Mouse (Mus musculus): ENCODE data around the gene Gm20388.
A peak's percentile ranks its signal among the peaks of the same experiment; 100 is the strongest.

Gm20388 gene

DNA sequence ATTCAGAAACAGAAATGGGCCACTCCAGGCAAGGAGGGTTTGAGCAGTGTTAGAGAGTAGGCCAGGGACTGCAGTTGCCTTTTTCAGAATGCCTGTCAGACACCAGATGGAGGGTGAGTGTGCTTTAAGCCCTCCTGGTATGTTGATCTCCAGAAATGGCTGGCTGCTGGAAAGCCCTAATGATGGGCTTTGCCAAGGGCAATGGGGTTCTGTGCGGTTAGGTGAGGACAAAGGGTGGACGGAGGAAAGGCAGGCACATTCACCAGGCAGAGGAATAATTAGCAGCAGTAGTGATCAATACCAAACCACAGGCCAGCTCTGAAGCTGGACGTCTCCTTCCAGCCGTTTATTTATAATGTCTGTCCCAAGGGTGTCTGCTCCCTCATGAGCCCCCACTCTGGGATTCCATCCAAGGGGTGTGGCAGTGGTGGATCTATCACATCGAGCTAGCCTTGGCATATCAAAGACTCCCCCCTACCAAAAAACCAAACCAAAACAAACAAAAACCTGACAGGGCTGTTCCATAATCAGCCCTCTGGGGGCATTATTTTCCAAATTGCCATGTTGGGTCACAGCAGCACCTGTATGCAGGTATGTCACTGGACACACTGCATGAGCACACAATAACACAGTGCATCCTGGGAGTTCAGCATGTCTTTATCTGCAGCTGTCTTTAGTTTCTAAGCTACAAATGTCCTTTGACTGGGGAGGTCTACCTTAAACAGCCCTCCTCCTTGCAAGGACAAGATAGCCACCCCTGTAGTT is 4270.2 kb downstream of the Gm20388 start:
- no peak for DNase-seq (ENCODE audit: extremely low spot score, low spot score)

DNA sequence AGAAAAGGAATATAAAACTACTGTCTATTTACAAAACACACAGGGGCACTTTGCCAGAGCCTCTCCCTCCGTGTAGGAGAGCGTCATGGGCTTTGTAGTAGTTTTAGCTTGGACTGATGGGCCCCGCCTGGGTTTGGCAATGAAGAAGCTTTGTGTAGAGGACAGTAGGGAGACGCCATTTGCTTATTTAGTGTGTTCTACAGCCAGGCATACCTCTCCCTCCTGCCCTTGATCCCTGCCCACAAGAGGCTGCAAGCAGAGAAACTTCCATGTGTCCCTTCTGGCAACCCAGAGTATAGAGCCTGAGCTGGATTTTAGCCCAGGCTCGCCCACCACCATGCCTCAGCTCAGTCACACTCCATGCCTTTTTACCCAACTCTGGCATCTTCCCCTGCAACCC is 4271.1 kb downstream of the Gm20388 start:
- DNase-seq (ENCODE audit: extremely low spot score, low spot score): no peak

DNA sequence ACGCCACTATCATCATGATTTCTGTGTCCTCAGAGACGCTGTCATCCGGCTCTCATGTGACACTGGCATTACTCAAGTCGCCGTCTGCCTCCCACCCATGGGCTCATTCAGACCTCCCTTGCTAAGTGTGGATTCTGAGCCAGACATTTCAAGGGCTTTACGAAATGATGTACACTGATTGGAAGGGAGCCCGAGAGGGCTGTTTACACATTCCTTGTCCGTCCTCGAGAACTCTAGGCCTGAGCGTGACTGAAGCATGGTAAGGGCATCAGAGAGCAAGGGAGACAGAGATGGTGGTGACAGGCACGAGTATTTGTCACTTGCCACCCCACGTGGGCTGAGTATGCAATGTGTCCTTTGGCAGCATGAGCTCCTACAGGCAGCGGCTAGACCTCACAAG is 4271.6 kb downstream of the Gm20388 start:
- no peak for DNase-seq (ENCODE audit: extremely low spot score, low spot score)

DNA sequence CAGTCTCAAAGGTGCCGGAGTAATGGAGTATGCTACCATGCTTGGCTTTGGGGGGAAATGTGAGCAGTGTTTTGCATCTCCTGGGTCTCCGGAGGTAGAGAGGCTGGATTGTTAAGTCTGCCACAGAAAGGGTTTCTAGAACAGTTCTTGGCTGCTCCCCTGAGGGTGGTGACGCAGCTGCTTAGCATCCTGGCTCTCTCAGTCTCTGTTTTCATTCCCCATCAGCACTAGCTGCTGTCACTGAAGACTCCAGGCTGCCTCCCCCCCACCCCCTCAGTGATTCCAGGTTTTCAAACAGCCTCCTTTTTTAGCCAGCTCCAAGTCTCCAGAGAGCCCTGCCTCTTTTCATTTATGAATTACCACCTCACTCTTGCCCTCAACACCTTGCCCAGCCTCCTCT is 4273.4 kb downstream of the Gm20388 start:
- no peak for DNase-seq (ENCODE audit: extremely low spot score, low spot score)

DNA sequence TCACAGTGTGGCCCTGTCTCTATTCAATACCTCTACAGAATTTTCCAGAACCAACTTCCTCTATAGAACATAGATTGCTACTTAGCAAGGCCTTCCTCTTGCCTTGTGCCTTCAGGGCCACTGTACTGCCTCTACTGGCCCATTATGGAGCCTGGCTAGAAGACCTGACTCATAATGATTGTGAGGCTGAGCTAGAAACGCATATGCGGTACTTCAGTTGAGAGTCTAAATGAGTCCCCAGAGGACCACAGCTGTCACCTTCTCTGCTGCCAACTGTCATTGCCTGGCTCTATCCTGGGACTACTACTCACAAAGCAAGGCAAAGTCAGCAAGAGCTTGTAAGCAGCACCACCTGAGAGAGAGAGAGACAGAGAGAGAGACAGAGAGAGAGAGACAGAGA is 4273.9 kb downstream of the Gm20388 start:
- DNase-seq (ENCODE audit: extremely low spot score, low spot score): no peak

DNA sequence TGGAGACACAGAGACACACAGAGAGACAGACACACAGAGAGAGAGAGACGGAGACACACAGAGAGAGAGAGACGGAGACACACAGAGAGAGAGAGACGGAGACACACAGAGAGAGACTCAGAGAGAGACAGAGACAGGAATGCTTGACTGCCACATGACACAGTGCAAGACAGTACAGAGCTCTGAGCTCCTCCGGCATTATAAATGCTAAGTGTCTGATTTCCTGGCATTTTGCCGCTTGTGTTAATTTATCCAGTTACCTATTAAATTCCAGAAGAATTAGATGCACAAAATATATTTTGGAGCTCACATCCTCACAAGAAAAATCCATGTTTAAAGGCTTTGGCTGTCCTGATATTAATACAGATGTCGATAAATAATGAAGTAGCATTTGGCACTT is 4274.4 kb downstream of the Gm20388 start:
- no peak for DNase-seq (ENCODE audit: extremely low spot score, low spot score)

DNA sequence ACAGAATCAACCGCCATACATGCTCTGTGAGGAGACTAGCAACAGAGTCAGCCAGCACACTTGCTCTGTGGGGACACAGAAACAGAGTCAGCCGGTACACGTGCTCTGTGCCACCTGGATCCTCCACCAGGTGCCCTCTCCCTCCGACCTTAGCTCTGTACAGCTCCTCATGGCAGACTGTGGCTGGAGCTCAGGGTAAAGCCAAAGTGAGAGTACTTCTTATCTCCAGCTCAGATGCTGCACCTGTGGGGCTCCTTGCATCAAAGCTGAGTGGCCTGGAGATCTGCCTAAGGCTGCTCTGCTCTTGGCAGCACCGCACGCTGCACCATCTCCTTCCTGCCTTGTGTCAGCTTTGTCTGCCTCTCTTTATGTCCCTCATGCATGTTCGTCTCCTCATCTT is 4279.7 kb downstream of the Gm20388 start:
- no peak for DNase-seq (ENCODE audit: extremely low spot score, low spot score)

DNA sequence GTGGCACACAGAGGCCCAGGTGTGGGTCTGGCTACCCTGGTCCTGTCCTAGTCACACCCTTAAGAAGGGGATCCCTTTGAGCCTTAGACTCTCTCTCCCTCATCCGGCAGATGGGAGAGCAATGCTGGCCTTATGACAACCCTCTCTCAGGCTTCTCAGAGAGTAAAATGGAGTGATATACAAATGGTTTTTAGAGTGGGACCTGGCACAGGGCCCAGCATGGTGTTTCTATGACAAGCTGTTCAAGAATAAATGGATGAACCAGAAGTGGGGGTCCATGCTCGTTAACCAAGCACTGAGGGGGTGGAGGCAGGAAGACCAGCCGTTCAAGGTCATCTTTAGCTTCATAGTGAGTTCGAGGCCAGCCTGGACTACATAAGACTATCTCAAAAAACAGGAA is 4281.6 kb downstream of the Gm20388 start:
- DNase-seq (ENCODE audit: extremely low spot score, low spot score): no peak

DNA sequence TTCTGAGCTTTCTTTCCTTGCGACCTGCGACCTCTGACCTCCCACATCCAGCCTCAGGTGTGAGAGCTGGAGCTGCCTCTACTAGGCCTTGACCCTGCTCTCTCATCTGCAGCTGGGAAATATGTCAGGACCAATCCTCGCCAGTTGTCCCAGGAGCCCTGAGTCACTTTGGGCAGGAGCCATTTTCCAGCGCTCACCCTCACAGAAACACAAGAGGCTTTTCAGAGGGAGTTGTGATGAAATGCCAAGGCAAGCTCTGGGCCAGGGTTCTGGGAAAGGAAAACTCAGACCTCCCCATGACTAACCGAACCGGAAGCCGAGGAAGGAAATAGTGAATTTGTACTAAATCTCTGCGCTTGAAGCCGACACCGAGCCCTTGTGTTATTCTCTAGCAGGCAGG is 4282.3 kb downstream of the Gm20388 start:
- no peak for DNase-seq (ENCODE audit: extremely low spot score, low spot score)

DNA sequence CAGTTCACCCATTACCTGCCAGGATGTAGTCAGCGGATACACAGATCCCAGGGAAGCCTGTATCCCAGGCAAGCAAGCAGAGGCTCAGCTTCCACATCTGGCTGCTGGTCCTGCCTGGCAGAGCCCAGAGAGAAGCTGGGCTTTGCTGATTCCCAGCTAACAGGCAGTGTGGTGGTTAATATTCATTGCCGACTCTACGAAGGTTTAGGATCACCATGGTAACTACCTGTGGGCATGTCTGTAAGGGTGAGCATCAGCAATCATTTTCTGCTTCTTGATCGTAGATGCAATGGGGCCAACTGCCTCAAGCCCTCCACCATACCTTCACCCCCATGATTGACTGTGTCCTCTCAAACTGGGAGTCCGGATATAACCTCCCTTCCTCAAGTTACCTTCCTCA is 4283.4 kb downstream of the Gm20388 start:
- DNase-seq (ENCODE audit: extremely low spot score, low spot score): no peak

DNA sequence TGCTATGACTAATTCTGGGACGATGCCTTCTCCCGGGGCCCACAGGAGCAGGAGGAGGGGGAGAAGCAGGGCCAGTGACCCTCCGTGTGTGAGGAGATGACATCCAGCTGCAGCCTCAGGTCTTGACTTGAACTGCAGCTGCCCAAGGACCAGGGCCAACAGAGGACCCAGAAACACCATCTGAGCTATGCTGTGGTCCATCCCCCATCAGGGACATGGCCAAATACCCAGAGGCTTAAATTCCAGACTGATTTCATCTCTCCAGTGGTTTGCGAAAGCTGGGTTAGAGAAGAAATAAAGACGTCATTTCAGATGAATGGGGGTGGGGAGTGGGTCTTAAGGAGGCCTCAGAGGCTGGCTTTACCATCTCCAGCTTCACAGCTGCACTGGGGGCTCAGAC is 4285.6 kb downstream of the Gm20388 start:
- no peak for DNase-seq (ENCODE audit: extremely low spot score, low spot score)

DNA sequence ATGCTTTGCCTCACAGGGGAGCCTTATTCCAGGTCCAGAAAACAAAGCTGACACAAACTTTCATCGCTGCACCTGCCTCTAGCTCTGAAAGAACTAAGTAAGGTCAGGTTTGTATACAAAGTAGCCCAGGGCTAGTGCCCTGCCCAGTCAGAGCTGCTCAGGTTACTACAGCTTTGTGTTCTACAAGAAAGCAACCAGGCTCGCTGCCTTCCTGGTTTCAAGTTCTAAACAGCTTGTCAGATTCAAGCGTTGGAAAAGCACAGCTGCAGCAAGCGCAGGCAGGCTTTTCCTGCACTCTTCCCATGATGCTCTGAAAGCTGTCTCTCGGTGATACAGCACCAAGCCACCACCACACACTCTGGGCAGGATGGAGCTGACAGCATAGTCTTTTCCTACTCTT is 4286.2 kb downstream of the Gm20388 start:
- no peak for DNase-seq (ENCODE audit: extremely low spot score, low spot score)

DNA sequence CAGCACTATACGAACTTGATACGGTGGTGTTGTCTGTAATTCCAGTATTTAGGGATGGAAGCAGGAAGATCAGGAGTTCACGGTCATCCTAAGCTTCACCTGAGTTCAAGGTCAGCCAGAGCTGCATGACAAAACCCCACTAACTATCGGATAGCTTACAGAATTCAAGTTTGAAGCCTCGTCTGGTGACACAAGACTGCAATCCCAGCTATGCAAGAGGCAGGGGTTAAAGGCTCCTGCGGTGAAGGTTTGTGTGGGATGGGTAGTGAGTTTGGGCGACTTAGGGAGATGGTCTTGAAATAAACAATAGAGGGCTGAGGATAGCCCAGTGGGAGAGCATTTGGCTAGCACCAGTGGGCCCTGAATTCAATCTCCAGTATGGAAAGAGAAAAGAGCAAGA is 4287.6 kb downstream of the Gm20388 start:
- DNase-seq (ENCODE audit: extremely low spot score, low spot score): no peak

DNA sequence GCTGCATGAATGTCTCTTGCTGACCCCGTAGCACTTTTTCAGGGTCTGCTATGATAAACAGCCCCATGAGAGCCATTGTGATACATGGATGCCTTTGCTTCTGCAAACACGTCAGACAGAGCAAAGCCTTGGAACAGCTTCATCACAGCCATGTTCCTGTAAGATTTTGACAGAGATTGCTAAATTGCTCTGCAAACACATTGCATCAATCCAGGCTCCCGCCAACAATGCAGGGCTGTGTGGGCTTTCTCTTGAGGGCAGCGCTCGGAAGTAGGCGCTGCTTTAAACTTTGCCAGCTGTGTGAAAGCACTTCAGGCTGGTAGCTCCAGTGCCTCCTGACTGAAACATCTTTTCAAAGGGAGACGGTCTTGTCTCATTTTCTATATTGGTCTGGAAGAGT is 4289.8 kb downstream of the Gm20388 start:
- DNase-seq (ENCODE audit: extremely low spot score, low spot score): no peak

DNA sequence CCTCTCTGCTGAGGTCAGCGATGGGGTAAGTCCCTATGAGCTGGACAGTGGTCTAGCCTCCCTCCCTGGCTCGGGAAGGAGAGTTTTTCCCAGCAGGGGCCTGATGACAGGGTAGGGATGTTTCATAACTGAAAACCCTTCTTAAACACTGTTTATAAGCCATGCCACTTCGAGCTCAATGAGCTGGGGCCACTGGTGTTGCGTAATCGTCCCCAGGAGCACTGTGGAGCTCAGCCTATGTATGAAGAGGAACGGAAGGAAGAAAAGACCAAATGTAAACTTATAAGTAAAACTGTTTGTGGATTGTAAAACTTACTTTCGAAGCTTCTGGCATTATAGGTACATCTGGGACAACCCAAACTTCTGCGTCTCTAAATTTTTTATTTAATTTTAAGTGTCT is 4291.1 kb downstream of the Gm20388 start:
- no peak for DNase-seq (ENCODE audit: extremely low spot score, low spot score)

DNA sequence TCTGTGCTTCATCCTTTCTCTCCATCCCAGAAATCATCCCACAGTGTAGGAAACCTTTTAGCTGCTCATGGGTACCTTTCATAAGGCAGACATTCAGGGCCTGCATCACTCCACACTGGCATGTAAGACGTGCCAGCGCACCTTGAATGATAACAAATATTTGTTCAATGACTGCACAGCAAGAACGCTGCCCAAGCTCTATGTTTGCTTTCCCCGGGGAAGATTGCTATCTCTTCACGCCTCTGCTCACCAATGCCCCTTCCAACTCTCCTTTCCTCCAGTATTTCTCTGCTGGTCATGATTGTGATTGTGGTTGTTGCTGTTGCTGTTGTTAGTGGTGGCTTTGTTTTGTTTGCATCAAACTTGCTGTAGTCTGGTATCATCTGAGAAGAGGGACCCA is 4292.3 kb downstream of the Gm20388 start:
- no peak for DNase-seq (ENCODE audit: extremely low spot score, low spot score)

DNA sequence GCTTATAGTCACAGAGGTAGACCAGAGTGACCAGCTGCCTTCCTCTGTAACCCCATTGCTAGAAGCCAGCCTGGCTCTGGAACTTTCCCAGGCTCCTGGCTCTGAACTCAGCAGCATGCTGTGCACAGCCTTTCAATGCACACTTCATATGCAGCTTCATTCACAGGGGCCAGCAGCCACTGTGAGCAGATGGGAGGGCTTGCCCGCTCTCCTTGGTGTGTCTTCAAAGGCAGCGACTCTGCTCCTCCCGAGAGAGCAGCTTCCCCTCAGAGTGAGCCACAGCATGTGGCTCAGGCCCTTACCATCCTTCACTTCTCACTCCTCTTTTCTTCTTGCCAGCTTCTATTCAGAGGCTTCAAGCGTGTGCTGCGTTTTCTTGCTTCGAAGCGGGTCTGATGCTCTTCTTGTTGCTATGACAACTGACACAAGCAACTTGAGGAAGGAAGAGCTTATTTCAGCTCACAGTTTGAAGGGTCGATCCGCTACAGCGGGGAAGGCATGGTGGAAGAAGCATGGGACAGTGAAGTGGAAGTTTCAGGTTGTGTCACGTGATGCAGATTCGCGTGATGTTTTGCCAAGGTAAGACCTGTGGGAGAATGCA is 4293.5 kb downstream of the Gm20388 start:
- DNase-seq (ENCODE audit: extremely low spot score, low spot score): no peak

DNA sequence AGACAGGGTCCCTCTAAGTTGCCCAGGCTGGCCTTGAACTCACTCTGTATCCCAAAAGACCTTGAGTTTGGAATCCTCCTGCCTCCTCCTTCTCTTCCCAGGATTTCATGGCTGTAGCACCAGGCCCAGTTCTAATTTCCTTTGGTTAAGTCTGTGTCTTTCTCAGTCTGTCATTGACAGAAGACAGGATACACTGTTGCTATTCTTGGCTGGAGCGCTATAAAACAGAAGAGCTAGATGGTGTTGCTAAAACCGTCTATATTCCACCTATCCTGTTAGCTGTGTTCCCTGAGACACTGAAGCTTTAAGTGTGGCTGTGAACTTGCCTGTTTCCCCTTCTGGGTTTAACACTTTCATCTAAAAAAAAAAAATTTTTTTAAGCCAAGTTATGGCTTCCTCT is 4301.5 kb downstream of the Gm20388 start:
- DNase-seq (ENCODE audit: extremely low spot score, low spot score): no peak

DNA sequence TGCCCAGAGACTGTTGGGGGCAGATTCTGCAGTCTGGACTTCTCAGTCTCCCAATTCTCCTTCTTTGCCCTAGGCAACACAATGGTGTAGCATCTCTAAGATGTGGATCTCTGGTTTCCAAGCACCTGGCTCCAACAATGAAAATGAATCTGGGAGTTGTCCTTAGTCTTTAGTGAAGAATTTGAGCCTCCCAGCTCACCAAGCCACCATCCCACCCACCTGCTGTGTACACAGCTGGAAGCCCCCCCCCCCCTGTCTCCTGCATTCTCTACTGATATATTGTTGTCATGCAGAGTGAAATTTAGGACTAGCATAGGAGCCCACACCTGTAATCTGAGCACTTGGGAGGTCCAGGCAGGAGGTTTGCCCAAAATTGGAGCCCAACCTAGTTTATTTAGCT is 4306.3 kb downstream of the Gm20388 start:
- DNase-seq (ENCODE audit: extremely low spot score, low spot score): no peak

DNA sequence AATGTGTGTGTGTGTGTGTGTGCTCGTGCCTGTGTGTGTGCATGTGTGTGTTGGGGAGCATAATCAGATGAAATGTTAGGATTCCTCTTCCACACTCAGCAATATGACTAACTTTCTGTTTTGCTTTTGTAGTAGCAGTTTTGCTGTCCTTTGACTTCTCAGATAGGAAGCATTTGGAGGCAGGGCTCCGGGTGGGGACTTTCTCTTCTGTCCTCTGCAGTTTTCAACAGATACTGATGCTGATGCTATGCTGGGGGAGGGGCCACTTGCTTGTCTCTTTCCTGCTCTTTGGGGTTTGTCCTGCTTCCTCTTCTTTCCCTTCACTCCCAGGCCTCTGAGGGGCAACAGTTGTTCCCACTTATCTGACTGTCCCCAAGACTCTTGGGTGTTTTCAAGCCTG is 4319.2 kb downstream of the Gm20388 start:
- no peak for DNase-seq (ENCODE audit: extremely low spot score, low spot score)

DNA sequence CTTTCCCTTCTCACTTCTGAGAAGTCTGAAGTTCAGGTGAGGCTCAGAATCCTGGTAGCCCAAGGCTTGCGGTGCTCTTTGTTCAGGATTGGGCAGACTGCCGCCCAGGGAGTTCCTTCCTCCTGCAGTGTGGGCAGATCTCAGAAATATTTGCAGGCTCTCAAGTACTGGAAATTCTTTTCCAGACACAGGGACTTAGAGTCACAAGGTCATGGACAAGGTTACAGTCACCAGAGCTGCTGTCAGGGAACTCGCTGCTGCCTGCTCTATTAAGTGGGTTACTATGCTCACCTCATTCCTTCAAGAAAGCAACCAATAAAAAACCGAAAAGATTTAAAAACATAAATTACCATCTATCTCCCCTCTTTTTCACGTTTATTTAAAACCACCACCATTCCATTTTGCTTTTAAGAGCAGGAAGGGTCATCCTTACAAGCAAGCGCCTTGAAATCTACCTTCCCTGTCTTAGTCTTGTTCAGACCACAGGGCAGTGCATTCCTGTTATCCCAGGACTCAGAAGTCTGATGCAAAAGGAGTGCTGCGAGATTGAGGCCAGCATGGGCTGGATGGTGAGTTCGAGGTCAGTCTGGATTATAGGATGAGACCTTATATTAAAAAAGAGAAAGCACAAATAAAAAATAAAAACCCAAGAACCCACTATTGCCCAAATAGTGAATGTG is 4320.0 kb downstream of the Gm20388 start:
- no peak for DNase-seq (ENCODE audit: extremely low spot score, low spot score)

DNA sequence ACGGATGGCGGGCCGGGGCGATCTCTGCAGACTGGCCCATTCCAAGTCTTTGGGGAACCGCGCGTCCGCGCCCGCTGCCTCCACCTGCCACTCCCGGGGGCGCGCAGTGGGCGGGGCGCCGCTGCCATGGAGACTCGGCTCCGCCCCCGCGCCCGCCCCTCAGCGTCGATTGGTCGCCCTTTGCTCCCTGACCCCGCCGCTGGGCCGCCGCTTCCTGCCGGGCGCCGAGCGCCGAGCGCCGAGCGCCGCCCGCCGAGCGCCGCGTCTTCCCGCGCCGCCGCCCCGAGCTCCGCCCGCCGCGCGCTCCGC is 4320.5 kb downstream of the Gm20388 start, which contains the start of gene Galnt2:
Gene Galnt2 (plus strand): TSS at position 216 of the 309 bp plus-strand sequence.
- peak; percentile 84 for DNase-seq (ENCODE audit: extremely low spot score, low spot score)
